Mouse (Mus musculus) kidney, adult 18-20 months (tissue): ENCODE measurements at regions not wholly inside any gene's neighbourhood (a gene's known extent, or its start where the extent isn't known, plus 50 kb on each side); places are given as distances from the start of the nearest gene placed in this dataset.
"Not testable (repeated sequence)": the region's sequence is repeated elsewhere in the genome, so short reads cannot be mapped to it uniquely, and the experiment has no call there.

Source experiments
- DNase-seq: peaks from one replicate; pipeline ENCODE4 v3.0.0; 2021

DNA sequence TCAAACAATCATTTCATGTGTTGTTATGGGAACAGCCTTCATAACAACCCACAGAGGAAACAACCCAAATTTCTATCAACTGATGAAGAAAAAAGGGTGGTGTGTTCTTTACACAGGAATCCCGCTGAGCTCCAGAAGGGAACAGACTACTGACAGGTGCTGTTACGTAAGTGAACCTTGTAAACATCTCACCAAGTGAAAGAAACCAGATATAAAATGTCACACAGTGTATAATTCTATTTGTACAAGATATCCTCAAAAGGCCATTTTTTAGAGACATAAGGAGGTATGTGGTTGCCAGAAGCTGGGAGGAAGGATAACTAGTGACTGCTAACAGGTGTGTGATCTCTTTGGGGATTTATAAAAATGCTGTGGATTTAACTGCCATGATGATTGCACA, 119.9 kb downstream of the Plod2 start:
- no peak for DNase-seq

DNA sequence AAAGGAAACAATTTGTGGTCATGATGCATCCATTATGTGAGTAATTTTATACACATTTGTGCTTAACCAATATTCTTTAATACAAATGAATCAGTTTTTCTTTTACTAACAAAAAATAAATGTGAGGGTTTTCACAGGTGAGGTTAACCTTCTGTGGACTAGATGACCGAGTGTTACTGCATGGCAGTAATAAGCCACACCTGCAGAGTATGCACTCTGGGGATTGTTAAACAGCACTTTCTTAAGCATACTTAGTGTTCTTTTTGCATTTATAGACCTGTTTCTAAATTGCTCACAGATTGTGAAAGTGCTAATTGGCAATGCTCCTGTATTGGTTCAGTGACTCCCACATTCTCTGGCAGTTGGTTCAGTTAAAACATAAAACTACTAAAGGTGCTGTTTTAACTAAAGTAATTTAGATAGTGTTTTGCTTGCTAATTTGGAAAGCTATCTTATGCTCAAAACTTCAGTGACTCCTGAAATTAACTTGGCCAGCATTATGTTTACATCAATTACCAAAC, 125.4 kb downstream of the Plod2 start:
- DNase-seq: no peak

DNA sequence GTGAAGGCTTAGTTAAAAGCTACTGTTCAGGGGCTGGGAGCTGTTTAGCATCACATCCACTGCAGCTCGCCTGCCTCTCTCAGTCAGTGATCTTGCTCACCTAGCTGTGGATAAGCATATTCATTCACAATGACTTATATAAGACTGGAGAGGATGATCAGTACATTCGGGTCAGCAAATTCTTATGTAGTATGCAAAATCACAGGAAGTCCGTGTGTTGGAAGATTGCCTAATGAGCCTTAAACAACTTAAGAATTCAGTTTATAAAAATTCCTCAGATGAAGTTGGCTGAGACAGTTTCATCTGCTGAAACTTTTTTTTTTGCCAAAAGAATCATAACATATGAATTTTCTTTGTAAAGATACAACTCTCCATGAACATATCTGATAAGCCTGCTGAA, 129.9 kb downstream of the Plod2 start:
- DNase-seq: no peak

DNA sequence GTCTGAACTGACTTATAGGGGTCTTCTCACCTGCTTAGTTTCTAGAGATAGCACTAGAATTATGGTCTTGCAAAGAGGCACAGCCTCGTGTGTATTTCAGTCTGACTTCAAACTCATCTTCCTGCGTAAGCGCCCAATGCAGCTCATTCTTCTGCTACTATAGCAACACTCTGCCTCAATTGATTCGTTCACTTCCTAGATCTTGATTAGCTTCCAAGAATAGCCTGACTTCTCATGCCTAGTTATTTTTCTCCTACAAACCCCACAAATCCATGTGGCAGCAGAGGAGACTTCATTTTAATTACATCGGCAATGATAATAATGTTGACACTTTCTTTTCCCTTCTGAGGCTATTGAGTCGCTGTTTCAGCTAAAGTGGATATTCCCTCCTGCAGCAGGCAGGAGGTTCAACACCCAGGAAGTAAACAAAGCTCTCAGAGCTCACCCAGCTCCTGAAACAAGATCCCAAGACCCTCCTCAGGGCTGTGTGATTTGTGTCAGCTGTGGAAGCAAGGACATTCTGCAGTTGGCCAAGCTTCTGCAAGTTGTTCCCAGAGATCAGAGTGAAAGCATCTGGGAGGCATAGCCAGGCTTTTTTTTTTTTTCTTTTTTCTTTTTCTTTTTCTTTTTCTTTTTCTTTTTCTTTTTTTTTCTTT, 152.5 kb downstream of the Plod2 start:
- no peak for DNase-seq

DNA sequence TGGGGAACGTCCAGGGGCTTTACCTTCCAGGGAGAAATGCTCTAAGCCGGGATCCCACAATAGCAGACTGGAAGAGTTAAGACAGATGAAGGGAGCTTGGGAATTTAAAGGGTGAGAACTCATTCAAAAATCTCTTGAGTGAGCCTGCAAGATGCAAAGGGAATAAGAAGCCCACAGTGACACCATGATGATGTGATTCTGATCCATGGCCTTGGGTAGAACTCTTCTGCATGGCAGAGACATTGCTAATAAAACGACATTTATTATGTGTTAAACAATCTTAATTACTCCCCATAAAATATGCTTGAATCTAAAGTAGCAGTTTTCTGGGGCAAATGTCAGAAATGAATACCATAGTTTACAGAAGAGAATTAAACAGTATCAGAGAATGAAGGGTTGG, 155.9 kb downstream of the Plod2 start:
- no peak for DNase-seq

DNA sequence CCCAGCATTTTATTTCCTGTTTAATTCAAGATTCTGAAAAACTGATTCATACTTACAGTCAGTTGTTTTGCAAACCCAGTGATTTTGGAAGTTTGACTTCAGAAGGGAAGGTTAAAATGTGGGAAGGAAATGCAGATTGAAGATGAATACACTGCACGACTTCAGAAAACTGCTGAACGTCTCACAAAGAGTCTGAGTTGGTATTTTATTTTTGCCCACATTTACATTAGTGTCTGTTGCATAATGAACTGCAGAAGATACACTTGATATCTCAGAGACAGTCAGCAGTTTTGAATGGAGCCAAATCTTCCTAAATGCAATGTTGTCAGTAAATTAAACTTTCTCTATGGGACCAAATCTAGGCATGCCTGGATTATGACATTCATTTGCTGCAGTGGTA, 162.7 kb downstream of the Plod2 start:
- DNase-seq: no peak

DNA sequence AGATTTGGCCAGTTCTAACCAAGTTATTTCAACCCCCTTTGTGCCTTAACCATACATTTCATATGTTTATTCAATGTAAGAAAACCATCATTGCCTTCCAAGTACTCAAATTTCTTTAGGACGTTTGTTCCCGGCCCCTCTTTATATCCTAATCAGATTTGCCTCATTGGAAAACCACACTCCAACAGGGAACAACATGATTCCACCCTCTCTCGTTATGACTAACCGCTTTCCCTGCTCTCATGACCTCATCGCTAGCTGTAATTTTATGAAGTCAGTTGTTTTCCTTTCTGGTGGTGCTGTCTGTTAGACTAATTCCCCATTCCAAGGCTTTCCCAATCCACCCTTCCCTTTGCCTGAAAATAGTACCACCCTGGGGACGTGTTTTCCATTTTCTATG, 165.0 kb downstream of the Plod2 start:
- DNase-seq: no peak

DNA sequence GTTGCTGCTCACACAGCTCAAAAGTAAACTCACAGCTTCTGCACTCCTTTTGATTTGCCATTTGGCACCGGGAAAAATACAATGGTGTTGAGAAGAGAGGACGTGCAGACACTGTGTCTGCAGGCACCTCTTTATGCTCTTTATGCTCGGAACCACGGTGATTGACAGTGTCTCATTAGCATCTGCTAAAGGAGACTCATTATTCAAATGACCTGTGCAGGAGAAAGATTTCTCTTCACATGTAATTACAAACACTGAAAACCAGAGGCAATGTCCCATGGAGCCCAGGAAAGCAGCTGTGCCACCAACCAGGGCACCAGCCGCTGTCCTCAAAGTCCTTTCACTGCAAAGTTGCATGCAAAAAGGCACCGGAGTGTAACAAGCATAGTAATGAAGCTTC, 175.2 kb downstream of the Plod2 start:
- DNase-seq: no peak

DNA sequence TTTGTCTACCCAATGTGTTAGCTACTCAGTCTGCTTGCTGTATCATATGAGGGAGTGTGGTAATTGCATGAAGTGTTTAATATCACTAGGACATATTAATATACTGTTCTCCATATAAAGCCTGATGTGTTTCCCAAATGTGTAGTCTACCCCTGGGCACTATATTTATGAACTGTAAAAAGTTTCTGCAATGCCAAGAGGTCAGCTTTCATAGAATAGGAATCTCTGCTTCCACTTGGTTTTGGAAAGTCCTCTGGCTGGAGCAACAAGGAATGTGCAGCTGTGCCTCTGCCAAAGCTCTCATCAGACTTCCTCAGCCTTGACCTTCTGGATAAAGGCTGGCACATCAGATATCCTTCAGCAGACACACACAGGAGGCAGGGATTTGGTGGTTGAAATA, 176.3 kb downstream of the Plod2 start:
- no peak for DNase-seq

DNA sequence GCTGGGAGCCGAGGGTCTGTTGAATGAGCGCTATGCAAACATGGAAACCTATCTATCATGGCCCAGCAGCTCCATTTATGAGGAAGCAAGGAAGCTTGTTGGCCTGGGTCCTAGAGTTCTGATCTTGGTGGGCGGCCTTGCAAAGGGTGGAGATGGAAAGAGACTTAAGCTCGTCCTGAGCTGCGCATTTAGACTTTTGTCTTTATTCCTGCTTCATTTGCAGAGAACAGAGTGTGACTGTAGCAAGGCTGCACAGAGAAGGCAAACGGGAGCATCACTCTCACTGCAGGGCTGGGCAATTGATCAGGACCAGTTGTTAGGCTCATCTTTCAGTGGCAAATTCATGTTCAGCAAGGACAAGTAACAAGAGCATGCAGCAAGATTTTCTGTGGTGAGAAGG, 177.2 kb downstream of the Plod2 start:
- no peak for DNase-seq

DNA sequence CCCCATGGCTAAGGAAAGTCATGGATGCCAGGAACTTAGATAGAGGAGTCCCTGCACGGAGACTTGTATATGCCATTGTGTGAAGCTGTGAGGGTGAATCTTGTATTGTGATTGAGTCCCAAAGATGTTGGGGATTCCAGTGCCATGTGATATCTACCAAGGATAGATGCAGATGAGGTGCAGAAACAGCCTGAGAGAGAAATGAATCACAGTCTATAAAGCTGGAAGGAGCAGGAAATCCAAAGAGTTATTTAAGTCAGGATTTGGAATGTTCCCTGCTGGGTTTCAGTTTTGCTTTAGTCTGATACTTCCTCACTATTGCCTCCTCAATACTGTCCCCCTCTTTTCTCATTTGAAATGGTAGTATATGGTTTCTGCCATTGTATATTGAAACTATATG, 186.8 kb downstream of the Plod2 start:
- no peak for DNase-seq

DNA sequence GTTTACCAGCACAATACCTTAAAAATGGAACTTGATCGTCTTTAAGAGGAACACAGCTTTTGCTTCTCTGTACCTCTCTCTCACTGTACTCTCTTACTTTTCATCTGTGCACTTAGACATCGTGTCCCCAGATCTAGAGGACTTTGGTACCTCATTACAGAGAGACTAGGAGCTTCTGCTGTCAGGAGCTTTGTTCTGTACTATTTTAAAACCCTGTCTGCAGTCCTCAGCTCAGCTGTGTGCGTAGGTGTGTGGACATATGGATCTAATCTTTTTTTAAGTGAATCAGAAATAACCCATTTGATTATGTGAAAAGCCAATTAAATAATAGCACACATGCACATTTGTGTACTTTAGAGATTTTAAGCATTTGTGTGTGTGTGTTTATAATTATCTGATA, 189.4 kb downstream of the Plod2 start:
- DNase-seq: no peak

DNA sequence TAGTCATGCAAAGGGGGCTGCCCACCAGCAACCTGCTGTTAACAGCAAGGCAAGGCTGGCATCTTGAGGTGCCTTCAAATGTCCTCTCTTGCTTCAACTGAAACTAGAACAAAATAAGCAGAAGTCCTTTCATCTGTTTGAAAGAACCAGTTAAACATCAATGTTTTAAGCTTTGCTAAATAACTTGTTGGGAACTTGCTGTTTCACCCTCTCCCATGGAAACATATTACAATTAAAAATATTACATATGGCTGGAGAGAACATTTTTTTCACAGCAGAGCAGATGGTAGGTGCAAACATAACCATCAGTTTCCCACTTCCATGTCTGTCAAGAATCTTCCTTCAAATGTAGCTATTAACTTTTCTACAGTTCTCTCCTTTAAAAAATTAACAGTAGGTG, 225.5 kb downstream of the Plod2 start:
- no peak for DNase-seq

DNA sequence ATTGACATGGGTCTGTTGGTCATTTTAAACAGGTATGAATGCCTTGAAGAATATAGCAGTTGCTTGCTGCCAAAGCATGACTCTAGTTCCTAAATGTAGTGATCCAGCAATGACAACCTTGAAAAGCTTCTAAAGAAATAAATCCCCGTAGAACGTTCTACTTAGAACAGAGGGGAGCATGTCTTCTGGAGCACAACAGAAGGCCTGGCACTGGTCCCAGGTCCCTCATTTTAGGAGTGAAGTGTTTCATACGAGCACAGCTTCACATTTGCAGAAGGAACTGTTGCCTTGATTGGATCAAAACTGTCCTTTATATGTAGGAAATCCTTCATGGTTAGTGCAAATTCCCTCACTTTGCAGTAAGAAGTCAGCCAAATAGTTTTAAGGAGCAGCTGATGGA, 226.4 kb downstream of the Plod2 start:
- DNase-seq: no peak

DNA sequence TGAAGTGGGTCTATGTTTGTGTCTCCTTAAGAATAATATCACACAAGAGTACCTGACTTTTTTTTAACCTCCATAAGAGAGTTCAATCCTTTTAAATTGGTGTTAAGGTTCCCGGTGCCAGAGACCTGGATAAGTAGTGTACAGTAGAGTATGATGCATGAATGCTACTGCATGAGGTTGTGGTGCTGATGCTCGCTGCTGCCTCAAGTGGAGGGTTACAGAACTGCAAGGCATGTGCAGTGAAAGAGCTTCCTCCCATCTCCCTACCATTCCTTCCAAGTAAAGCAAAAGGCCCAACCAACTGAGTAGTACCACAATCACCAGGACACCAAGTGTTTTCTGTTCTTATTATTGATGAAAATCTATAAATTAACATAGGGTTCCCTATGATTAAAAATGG, 227.5 kb downstream of the Plod2 start:
- peak; percentile 15 for DNase-seq

DNA sequence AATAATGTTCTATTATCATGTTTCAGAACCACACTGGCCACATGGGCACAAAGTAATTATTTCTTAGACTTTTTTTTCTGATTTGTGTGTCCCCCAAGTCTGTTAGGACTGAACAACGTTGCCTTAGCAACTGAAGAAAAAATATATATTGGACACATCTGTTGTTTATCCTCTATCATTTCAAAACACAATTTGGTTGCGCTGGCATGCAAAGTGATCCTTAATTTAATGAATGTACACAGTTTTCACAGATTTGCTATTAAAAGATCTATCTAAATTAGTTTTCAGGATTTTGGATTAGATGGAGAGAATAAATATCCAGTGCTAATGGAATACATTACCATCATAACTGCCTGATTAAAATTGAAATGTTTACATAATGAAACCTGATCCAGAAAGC, 229.0 kb downstream of the Plod2 start:
- DNase-seq: no peak

DNA sequence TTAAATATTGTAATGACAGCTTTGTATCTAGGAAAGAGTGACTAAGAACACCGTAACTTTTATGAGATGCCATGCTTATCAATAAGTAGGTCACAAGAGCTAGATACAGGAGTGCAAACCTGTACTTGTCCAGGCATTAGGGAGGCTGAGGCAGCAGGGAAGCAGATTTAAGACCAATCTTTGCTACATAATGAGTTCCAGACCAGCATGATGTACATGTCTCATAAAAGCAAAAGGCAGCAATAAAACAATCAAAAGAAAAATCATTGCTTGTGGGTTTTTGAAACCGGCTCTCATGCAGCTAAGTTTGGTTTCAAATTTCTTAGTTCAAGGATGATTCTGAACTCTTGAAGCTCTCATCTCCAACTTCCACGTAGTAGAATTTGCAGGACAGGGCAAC, 229.7 kb downstream of the Plod2 start:
- no peak for DNase-seq

DNA sequence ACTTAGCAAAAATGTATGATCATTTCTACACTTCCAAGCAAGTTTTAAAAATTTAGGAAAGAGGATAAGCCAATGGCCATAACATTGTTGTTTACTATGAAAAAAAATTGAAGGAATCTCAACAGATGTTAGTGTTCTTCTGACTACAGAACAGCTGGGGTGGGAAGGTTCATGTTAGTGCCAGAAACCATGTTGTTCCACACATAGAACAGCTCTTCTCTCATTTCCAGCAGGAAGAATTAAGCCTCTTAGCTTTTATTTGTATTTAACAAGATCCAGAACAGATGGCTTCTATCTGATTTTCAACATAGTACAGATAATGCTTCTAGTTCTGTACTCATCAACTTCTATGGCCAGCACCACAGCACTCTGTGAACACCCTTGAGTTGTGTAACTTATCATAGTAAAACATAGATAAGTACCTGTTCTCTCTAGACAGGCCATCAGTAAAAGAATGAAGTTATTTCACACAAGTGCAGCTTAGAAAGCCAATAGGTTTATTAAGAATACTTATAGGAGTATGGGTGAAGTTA, 241.0 kb downstream of the Plod2 start:
- no peak for DNase-seq

DNA sequence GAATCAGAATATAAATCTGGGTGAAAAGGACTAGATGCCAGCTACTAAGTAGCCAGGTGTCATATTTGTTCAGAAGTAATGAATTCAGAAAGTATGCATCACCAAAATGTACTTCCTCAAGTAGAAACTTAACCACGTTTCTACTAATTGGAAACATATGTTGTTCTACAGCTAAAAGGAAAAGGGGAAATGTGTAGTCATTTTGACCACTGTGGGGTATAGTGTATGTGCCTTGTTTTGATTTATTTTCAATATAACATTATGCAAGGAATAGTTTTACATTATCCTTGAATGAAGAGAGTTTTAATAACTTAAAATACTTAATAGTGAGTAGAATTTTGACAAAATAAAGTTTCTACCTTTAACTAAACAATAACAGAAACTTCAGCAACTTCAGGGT, 257.7 kb downstream of the Plod2 start:
- no peak for DNase-seq

DNA sequence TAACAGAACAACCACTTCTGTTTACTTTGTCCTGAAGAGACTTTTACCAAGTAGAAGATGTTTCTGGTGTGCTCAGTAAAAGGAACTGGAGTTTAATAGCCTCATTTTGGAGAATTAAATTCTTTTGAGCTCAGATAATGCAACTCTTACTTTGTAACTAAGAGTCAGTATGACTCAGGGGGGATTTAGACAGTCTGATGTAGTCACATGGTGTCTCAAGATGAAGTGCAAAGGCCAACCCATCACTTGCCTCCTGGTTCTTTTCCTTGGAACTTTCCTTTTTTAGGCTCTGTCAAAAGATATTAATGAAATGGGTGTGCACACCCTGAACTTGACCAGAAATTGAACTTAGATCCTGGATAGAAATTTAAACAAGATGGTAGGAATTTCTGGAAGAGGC, 267.4 kb downstream of the Plod2 start:
- DNase-seq: no peak

DNA sequence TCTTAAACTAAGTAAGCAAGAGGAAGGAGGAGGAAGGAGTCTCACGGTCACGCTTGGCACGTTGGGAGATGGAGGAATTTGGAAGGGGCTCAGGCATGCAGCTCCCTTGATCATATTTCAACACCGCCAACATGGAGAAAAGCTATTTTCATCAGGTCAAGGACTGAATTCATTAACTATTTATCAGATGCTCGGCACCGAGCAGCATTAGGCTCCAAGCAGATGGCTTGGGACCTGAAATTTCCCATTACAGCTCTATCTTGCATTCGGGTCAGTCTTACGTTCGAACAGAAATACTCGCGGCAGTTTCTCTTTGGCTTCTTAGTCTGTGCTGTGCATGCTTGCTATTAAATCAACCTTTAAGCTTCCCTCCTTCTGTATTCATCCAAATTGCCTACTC, 278.7 kb downstream of the Plod2 start:
- no peak for DNase-seq

DNA sequence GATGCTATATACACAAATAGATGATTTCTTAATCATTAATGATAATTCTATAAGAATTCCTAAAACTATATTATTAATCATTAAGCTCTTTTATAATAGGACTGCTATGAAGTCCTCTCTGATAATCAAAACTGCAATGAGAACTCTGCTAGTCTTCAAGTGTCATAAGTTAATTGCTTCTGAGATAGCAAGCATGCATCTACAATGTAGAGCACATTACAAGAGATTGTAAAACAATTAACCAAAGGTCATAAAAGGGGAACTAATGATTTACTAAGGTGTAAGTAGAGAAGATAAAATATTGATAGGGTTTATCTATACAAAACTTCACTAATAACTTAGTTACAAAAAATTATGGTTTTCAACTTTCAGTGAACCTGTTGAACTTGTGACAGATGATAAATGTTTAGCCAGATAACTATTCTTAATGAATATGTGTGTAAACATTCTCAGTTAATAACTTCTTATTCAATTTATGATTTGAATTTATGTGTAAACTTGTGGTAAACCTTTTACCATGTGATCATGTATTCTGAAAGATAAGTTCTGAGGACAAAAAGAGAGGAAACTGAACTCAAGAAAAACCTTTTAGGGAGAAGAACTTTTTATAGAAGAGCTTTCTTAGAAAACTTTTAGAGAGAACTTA, 284.8 kb downstream of the Plod2 start:
- no peak for DNase-seq

DNA sequence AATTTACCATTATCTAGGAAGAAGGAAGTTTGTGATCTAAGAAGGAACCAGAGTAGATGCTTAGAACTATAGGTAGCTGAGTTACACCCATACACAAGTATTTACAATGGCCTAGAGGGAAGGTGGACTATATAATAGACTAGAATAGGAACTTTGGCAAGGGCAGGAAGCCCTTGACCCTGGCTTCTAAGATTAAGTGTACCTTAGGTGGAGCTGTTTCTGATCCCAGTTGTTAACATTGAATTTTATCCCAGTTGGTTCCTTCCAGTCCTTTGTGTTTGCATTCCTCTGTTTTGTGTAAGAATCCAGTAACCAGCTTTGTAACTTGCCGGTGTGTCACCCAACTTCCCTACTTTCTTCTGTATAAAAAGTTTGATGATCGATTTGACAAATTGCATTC, 294.1 kb downstream of the Plod2 start:
- not testable (repeated sequence) for DNase-seq

DNA sequence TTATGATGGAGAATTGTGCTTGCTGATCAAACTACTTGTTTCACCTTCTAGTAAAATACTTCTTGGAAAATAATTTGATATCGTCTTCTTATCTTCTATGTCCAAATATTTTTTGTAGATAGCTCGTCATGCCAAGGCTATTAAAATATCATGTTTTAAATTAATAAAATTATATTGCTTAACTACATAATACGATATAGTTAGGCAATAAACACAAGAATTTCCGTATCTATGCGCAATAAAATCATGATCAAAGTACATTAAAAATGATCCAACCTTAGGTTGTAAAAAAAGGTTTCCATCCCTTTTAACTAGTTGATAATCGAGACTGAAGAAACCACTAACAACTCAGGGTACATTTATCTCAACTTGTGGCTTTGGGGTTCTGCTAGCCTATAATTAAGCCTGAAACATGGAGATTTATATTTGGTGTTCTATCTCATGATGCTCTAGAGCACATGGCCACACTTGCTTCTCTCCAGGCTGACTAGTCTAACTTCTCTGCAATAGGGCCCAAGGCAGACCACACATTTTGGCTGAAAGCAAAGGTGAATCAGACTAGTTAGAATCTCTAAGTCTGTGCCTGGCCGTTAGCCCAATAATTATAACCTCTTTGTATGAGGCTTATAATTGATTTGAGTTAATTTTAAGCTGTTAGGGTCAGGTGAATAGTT, 314.5 kb downstream of the Plod2 start:
- DNase-seq: no peak
